Mouse (Mus musculus): Measurements from ENCODE around the gene Gda.

DNA sequence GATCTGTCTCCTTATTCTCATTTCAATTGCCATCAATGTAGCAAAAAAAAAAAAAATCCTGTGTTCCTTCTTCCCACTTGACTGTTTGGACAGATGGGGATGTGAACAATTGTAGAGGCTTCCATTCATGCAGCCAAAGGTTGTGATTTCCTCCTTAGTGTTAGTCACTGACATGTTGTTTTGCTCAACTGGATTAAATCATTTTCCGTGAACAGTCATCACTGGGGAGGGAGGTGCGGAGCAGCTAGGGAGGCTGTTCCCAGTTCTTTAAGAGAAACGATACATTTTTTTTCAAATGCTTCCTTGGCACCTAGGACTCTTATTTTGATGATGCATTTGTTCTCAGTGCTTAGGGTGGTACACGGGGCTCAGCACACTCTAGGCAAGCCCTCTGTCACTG lies 15.8 kb downstream of the Gda start:
- no peak for TF ChIP-seq CTCF (IDR thresholded peaks at IDR 0.05; ENCODE audit: extremely low read depth, insufficient read depth, low read length)
- TF ChIP-seq POLR2A (IDR thresholded peaks at IDR 0.05; ENCODE audit: extremely low read depth, insufficient read depth, low read length), result no peak

All from cortical plate, adult 2 months (tissue).